Mouse (Mus musculus): Measurements from ENCODE around the gene Glod5. TPM values are rescaled to one million over a fixed set of nuclear protein-coding genes. Genes with fewer than 3 reads are reported as not detected.
"Not testable (repeated sequence)": the region's sequence is repeated elsewhere in the genome, so short reads cannot be mapped to it uniquely, and the experiment has no call there.

Gene Glod5
- total and polyA plus RNA-seq, 3 experiments: not detected

- no peak overlapping the region for H3K4me3 ChIP-seq (ENCODE audit: low read depth, low read length)
- DNase-seq (ENCODE audit: low spot score): no peak
Observed at GRCm38 (mm10) chrX:8017142-8017541, 1.1 kb downstream of the Glod5 start.

DNA sequence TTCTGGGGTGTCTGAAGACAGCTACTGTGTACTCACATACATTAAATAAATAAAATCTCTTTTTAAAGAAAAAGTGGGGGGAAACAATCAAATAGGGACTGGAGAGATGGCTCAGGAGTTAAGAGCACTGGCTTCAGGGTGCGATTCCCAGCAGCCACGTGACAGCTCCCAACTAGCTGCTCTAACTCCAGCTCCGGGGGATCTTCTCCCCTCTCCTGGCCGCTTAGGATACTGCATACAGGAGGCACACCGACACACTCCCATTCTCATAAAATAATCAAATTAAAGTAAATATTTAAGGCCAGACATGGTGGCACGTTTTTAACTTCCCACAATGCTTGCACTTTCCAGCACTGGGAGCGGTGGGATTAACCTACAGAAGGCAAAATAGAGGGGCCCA is 2.6 kb downstream of the Glod5 start:
- ATAC-seq (ENCODE audit: extremely low read depth, insufficient number of reproducible peaks, low FRiP score, poor library complexity, severe bottlenecking): not testable (repeated sequence)

More at GRCm38 (mm10) chrX:8017142-8017541, 1.1 kb downstream of the Glod5 start:
- H3K4me1 ChIP-seq (ENCODE audit: insufficient read depth, low read depth, low read length): peaks cover 19% of the 10 kb centered on the region
- no peaks in the 10 kb centered on the region for H3K36me3 ChIP-seq (replicated peaks)
- no peaks in the 10 kb centered on the region for H3K27me3 ChIP-seq (ENCODE audit: insufficient read depth, low read length)
- no peaks in the 10 kb centered on the region for H3K9me3 ChIP-seq (replicated peaks)
- no peak for TF ChIP-seq TAL1 (conservative IDR thresholded peaks at IDR 0.05; ENCODE audit: low read depth, low read length)
- peak; percentile 47 for TF ChIP-seq CTCF (IDR thresholded peaks at IDR 0.05; ENCODE audit: low read depth, low read length)
- ATAC-seq (ENCODE audit: extremely low read depth, insufficient number of reproducible peaks, low FRiP score, poor library complexity, severe bottlenecking): no peak

GRCm38 (mm10) chrX:8013569-8014314 is 4.5 kb downstream of the Glod5 start:
- H3K9me3 ChIP-seq (replicated peaks): no peaks in the 10 kb centered on the region
- no peaks in the 10 kb centered on the region for H3K36me3 ChIP-seq (replicated peaks)
- no peak for TF ChIP-seq CTCF (IDR thresholded peaks at IDR 0.05; ENCODE audit: low read depth, low read length)
- DNase-seq (ENCODE audit: low spot score) (no peak), ATAC-seq (ENCODE audit: extremely low read depth, insufficient number of reproducible peaks, low FRiP score, poor library complexity, severe bottlenecking) (no peak)
- H3K27me3 ChIP-seq (ENCODE audit: insufficient read depth, low read length): no peaks in the 10 kb centered on the region
- no peak overlapping the region for H3K4me3 ChIP-seq (ENCODE audit: low read depth, low read length)
- peaks cover 20% of the 10 kb centered on the region for H3K4me1 ChIP-seq (ENCODE audit: insufficient read depth, low read depth, low read length)

More for the DNA sequence above, 2.6 kb downstream of the Glod5 start:
- DNase-seq (ENCODE audit: low spot score); H3K9me3 ChIP-seq (replicated peaks); H3K27me3 ChIP-seq (ENCODE audit: insufficient read depth, low read length); H3K36me3 ChIP-seq (replicated peaks); H3K4me3 ChIP-seq (ENCODE audit: low read depth, low read length): not testable (repeated sequence)
- peaks cover 19% of the 10 kb centered on the region for H3K4me1 ChIP-seq (ENCODE audit: insufficient read depth, low read depth, low read length)

GRCm38 (mm10) chrX:8013157-8013556 is 5.1 kb downstream of the Glod5 start:
- ATAC-seq (ENCODE audit: extremely low read depth, insufficient number of reproducible peaks, low FRiP score, poor library complexity, severe bottlenecking) (no peak), DNase-seq (ENCODE audit: low spot score) (no peak)
- no peak overlapping the region for H3K4me3 ChIP-seq (ENCODE audit: low read depth, low read length)
- TF ChIP-seq CTCF (IDR thresholded peaks at IDR 0.05; ENCODE audit: low read depth, low read length): no peak
- no peak for TF ChIP-seq GATA2 (IDR thresholded peaks at IDR 0.05; ENCODE audit: borderline replicate concordance, low read depth, low read length)
- no peak for TF ChIP-seq TAL1 (conservative IDR thresholded peaks at IDR 0.05; ENCODE audit: low read depth, low read length)
- no peak for TF ChIP-seq GATA1 (IDR thresholded peaks at IDR 0.05; ENCODE audit: borderline replicate concordance, low read length)
- no peak for TF ChIP-seq POLR2AphosphoS5 (IDR thresholded peaks at IDR 0.05; ENCODE audit: insufficient replicate concordance, low read depth, low read length)
- H3K27me3 ChIP-seq (ENCODE audit: insufficient read depth, low read length): no peaks in the 10 kb centered on the region
- H3K36me3 ChIP-seq (replicated peaks): no peaks in the 10 kb centered on the region
- H3K9me3 ChIP-seq (replicated peaks): no peaks in the 10 kb centered on the region
- peaks cover 20% of the 10 kb centered on the region for H3K4me1 ChIP-seq (ENCODE audit: insufficient read depth, low read depth, low read length)

DNA sequence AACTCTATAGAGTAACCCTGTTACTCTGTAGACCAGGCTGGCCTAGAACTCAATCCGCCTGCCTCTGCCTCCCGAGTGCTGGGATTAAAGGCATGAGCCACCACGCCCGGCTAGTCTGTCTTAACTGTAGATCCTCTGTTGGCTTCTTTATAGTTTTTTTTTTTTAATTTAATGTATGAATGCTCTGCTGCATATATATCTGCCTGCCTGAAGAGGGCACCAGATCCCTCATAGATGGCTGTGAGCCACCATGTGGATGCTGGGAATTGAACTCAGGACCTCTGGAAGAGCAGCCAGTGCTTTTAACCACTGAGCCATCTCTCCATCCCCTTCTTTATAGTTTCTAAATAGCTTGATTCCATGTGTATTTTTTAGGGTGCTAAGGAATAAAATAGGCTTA is 8.9 kb downstream of the Glod5 start:
- H3K4me3 ChIP-seq (ENCODE audit: low read depth, low read length); DNase-seq (ENCODE audit: low spot score); ATAC-seq (ENCODE audit: extremely low read depth, insufficient number of reproducible peaks, low FRiP score, poor library complexity, severe bottlenecking); H3K36me3 ChIP-seq (replicated peaks); H3K27me3 ChIP-seq (ENCODE audit: insufficient read depth, low read length); H3K9me3 ChIP-seq (replicated peaks): not testable (repeated sequence)
- peaks cover 11% of the 10 kb centered on the region for H3K4me1 ChIP-seq (ENCODE audit: insufficient read depth, low read depth, low read length)

DNA sequence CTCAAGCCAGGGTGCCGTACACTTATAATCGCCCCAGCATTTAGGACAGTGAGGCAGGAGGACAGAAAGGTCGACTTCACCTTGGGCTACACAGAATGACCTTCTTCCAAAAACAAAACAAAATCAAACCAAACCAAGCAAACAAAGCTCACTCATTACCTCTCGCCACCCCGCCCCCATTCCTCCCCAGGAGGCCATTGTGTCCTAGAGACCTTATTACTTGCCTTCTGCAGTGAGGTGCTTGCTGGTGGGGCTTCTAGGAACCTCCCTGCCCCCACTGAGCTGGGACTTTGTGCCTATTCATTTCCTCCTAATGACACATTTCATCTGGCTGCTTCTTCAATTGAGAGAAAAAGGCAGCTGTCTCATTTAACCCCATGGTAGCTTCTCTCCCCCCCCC is 9.7 kb downstream of the Glod5 start:
- ATAC-seq (ENCODE audit: extremely low read depth, insufficient number of reproducible peaks, low FRiP score, poor library complexity, severe bottlenecking) (no peak), DNase-seq (ENCODE audit: low spot score) (no peak)
- no peaks in the 10 kb centered on the region for H3K27me3 ChIP-seq (ENCODE audit: insufficient read depth, low read length)

DNA sequence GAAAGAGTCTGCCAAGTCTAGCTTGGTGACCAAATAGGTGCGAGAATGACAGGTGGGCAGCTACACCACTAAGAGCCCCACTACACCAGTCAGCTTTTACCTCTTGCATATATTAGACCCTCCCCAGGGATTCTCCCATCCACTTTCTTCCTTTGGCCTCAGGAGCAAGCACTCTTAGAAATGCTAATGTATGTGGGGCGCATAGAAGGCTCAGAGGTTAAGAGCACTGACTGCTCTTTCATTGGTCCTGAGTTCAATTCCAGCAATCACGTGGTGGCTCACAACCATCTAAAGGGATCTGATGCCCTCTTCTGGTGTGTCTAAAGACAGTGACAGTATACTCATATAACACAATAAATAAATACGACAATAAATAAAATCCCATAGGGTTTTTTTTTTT is 15.3 kb downstream of the Glod5 start:
- Histone ChIP-seq H3K9me3 (replicated peaks) (no peaks in the 10 kb centered on the region), H3K4me1 (ENCODE audit: insufficient read depth, low read depth, low read length) (peaks cover 24% of the 10 kb centered on the region), H3K4me3 (ENCODE audit: low read depth, low read length) (no peak overlapping the region; the same call in 1 of the 2 replicates), H3K36me3 (replicated peaks) (no peaks in the 10 kb centered on the region), H3K27me3 (ENCODE audit: insufficient read depth, low read length) (no peaks in the 10 kb centered on the region)
- TF ChIP-seq POLR2AphosphoS5 (IDR thresholded peaks at IDR 0.05; ENCODE audit: insufficient replicate concordance, low read depth, low read length) (no peak), CTCF (IDR thresholded peaks at IDR 0.05; ENCODE audit: low read depth, low read length) (no peak), GATA2 (IDR thresholded peaks at IDR 0.05; ENCODE audit: borderline replicate concordance, low read depth, low read length) (no peak), GATA1 (IDR thresholded peaks at IDR 0.05; ENCODE audit: borderline replicate concordance, low read length) (no peak), TAL1 (conservative IDR thresholded peaks at IDR 0.05; ENCODE audit: low read depth, low read length) (no peak)
- DNase-seq (ENCODE audit: low spot score): no peak
- no peak for ATAC-seq (ENCODE audit: extremely low read depth, insufficient number of reproducible peaks, low FRiP score, poor library complexity, severe bottlenecking)

More for the DNA sequence above, 9.7 kb downstream of the Glod5 start:
- Histone ChIP-seq H3K4me3 (ENCODE audit: low read depth, low read length) (no peak overlapping the region), H3K9me3 (replicated peaks) (no peaks in the 10 kb centered on the region), H3K4me1 (ENCODE audit: insufficient read depth, low read depth, low read length) (peaks cover 11% of the 10 kb centered on the region), H3K36me3 (replicated peaks) (no peaks in the 10 kb centered on the region)
- TF ChIP-seq TAL1 (conservative IDR thresholded peaks at IDR 0.05; ENCODE audit: low read depth, low read length): no peak
- no peak for TF ChIP-seq GATA1 (IDR thresholded peaks at IDR 0.05; ENCODE audit: borderline replicate concordance, low read length)
- no peak for TF ChIP-seq POLR2AphosphoS5 (IDR thresholded peaks at IDR 0.05; ENCODE audit: insufficient replicate concordance, low read depth, low read length)
- no peak for TF ChIP-seq GATA2 (IDR thresholded peaks at IDR 0.05; ENCODE audit: borderline replicate concordance, low read depth, low read length)
- no peak for TF ChIP-seq CTCF (IDR thresholded peaks at IDR 0.05; ENCODE audit: low read depth, low read length)
